Mouse (Mus musculus): Measurements from ENCODE around the gene Nrde2. TPM values are rescaled to one million over a fixed set of nuclear protein-coding genes. Genes with fewer than 3 reads are reported as not detected.

Gene Nrde2
- total RNA-seq, 2 experiments from 2014 or later = 8.4 to 11.9 TPM

DNA sequence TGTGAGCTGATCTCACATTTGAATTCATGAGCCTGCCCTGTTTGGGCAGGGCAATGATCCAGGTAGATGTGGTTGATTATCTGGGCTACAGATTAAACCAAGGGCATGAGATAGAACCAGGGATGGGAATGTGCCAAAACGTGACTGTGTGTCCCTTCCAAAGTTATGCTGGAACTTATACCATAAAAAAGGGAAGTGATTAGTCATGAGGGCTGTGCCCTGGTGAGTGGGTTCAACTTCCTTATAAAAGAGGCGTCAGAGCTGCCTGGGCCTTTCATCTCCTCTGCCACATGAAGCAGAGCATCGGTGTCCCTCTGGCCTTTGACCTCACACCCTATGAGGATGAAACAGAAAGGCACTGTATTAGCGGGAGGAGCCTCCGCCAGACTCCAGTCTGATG is 24.5 kb upstream of the Nrde2 start:
- no peak for DNase-seq
- intact Hi-C loops (cut with DNase I) = loop anchor here (2.0 to 10.0 kb wide), 2 partner anchors 15 to 541 kb away; partner anchors contain the start of gene Rps6ka5

DNA sequence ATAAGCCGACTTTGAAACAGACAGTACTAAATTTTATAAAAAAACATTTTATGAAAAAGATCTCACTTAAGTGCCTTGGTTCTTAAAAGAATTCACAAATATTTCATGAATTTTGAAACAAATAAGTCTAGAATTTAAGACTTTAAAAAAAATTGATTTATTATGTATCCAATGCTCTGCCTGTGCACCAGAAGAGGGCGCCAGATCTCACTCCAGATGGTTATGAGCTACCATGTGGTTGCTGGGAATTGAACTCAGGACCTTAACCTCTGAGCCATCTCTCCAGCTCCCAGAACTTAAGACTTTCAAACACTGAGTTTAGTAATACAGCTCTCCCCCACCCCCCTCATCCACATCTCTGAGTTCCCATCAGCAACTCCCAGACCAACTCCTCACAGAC is 23.2 kb upstream of the Nrde2 start:
- intact Hi-C loops (cut with DNase I) = loop anchor here (10.0 kb wide), 1 partner anchor 542 kb away; the partner anchor contains the start of gene Rps6ka5
- no peak for DNase-seq

- intact Hi-C loops (cut with DNase I) = loop anchor here (10.0 kb wide), 1 partner anchor 544 kb away; the partner anchor contains the start of gene Rps6ka5
- no peak for DNase-seq
These were observed 21.3 kb upstream of the Nrde2 start for GRCm38 (mm10) chr12:100180802-100181201.

DNA sequence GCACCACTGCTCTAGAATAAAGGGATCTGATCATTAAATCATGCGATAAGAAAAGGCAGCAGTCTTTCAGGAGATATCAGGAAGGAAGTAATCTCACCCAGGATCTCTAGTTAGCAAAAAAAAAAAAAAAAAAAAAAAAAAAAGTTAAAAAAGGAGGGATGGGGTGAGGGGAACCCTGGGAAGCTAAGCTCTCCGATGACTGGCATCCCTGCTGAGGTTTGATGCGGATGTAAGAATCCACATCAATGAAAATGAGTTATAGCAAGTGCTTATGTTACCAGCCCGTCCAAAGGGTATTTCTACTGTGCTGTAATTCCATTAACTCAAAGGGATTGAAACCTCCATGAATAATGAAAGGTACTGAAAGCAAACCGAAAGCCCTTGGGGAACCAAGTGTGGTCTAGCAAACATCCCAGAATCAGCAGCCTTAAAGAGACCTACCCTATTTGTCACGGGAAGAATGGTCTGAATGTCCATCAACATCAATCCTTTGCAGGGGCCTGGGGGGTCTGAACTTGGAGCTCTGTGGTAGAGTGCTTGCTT is 19.5 kb upstream of the Nrde2 start:
- DNase-seq = no peak
- intact Hi-C loops (cut with DNase I) = no loop called here

DNA sequence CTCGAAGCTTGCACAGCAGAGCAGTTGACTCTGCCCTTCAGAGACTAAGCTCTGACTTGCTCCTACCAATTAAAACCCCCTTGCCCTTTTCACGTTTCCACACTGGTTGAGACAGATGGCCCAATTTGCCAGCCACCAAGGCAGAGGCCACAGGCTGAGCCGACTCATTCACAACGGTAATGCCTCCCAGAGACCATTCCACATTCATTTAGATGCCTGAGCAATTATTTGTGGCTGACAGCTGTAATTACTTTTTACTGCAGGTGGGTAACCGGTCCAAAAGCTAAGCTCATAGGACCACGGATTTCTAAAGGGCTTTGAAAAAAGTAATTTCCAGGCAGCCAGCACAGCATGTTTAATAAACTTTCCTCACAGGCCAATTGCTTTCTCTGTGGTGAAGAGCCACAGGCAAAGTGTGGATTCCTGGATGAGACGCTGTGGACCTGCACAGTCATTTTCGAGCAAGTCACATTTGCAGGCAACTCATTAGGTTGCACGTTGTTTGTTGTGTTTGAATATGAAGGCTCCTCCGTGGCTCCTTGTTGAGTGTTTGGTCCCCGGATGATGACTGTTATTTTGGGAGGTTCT is 17.1 kb upstream of the Nrde2 start:
- no peak for DNase-seq
- intact Hi-C loops (cut with DNase I) = no loop called here

DNA sequence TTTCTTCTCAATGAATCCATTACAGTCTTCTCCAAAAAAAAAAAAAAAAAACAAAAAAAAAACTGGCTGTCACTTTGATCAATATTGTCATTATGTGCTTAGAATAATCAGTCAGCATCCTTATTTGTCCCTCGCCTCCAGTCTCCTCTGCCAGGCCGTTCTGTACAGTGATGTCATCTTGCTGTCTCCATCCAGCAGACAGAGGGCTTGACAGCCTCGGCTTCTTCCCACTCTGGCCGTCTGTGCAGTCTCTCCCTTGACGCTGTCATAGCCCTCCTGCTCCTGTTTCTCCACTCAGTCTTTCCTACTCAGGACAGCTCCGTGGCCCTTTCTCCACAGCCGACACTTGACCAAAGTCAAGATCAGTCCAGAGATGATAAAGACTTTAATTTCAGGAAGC is 13.0 kb upstream of the Nrde2 start:
- intact Hi-C loops (cut with DNase I) = no loop called here
- DNase-seq = no peak

DNA sequence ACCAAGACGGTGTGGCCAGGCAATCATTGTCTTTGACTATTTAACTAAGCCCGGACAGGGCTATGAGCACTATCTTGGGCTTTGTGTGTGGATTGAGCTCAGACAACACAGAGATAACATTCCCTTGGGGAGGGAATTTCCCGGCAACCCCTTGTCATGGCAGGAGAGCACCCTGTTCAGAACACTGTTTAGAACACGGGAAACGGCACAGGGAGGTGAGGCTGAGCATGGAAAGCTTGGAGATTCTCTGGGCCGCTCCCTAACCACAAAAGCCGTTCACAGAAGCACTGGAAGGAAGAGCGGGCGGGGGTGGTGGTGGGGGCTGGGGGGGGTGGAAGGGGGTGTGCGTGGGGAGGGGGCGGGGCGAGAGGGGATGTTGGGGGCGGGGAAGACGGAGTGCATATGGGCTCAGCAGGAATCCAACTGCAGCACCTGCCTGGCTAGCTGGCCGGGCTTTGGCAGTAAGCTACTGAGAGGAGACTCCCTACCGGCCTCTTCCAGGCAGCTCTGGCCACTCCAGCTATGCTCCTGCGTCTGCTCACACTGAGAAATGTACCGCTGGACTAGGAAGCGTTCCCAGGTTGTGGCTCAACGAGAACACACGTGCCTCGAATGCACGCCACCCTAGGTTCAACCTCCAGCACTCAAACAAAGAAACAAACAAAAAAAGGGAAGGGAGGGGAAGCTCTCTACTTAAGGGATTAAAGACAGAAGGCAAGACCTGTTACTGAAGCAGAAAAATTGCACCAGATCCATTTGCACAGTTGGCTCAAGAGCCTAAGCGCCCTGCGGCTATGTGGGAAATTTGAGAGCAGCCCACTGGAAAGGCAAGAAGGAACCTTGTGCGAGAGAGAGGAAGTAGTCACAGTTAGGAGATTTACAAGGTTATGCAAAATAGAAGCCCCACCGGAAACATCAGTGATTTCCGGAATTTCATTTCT is 8.7 kb upstream of the Nrde2 start:
- peak; percentile 27 to 34 for DNase-seq
- intact Hi-C loops (cut with DNase I) = loop anchor here (2.0 to 10.0 kb wide), 3 partner anchors 17 to 757 kb away; no protein-coding TSS in a partner anchor

GRCm38 (mm10) chr12:100167502-100167901 is 8.0 kb upstream of the Nrde2 start:
- DNase-seq = no peak
- intact Hi-C loops (cut with DNase I) = loop anchor here (10.0 kb wide), 2 partner anchors 677 to 757 kb away; no protein-coding TSS in a partner anchor

DNA sequence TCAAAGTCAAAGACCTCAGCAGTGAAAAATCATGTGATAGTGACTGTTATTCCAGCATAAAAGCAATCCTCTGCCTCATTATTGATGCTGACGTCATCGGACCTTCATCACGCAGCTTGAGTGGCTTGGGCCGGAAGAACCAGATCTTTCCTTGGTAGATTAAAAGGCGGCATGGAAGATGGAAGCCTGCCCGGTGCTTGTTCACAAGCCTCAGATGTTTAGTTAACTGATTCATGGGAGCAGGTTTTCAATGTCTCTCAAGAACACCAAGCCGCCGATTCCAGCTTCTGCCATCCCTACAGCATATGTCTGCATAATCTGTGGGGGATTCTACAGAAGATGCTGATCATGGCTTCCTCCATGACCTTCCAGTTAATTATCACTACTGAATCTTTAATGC is 7.5 kb upstream of the Nrde2 start:
- DNase-seq = no peak
- intact Hi-C loops (cut with DNase I) = loop anchor here (10.0 kb wide), 2 partner anchors 678 to 758 kb away; no protein-coding TSS in a partner anchor

DNA sequence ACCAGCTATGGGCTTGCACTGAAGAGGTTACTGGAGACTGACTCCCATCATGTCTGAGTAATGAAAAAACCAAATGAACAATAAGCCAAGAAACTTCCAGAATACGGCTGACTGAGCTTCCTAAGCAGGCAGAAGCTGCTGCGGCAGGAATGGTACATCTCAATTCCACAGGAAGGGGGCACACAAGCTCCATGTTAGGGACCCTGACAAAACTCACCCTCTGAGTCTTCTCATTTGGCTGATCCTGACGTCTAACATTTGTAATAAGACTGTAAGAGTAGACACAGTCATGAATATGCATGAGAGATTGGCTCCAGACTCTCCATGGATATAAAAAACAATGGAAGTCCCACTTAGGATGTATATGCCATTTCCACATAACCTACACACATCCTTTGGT is 6.7 kb upstream of the Nrde2 start:
- DNase-seq = peak; percentile 33 to 52
- intact Hi-C loops (cut with DNase I) = loop anchor here (10.0 kb wide), 2 partner anchors 679 to 759 kb away; no protein-coding TSS in a partner anchor

- intact Hi-C loops (cut with DNase I) = loop anchor here (10.0 kb wide), 2 partner anchors 680 to 760 kb away; no protein-coding TSS in a partner anchor
- no peak for DNase-seq
These were observed 5.6 kb upstream of the Nrde2 start for GRCm38 (mm10) chr12:100164991-100165500.

DNA sequence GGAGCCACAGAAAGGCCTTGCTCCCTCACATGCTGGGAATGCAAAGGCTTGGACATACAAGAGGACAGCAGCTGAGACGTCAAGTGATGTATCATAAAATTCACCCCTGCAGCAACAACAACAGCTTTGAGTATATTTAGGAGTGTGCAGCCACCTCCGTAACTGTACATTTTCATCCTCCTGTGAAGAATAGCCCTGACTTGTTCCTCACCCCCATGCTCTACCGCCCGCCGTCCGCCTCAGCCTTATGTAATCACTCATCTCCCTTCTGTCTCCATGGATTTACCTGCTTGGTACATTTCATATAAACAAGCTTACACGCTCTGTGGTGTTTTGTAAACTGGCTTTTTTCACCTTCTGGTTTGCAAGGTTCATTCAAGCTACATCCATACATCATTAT is 7.0 kb downstream of the Nrde2 start:
- no peak for DNase-seq
- intact Hi-C loops (cut with DNase I) = no loop called here

DNA sequence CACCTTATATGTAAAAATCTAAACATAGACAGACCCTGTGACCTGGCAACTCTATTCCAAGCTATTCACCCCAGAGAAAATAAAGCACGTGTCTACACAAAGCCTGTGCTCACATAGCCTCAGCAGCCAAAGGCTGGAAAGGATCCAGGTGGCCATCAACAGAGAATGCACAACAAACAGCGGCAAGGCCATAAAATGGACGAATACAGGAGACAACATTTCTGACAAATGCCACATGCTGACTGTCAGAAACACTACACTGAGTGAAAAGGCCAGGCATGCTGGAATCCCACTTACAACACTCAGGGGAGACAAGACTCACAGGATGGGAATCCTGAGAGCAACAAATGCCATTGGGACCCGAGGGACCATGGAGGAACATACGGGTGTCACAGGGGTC is 15.2 kb downstream of the Nrde2 start:
- no peak for DNase-seq
- intact Hi-C loops (cut with DNase I) = no loop called here

GRCm38 (mm10) chr12:100143737-100144136 is 15.7 kb downstream of the Nrde2 start:
- intact Hi-C loops (cut with DNase I) = no loop called here
- no peak for DNase-seq

GRCm38 (mm10) chr12:100142848-100143523 is 16.5 kb downstream of the Nrde2 start:
- intact Hi-C loops (cut with DNase I) = no loop called here
- no peak for DNase-seq

GRCm38 (mm10) chr12:100135117-100135516 is 24.3 kb downstream of the Nrde2 start:
- no peak for DNase-seq
- intact Hi-C loops (cut with DNase I) = no loop called here

- intact Hi-C loops (cut with DNase I) = loop anchor here (5.0 kb wide), 1 partner anchor 53 kb away; no protein-coding TSS in a partner anchor
- DNase-seq = no peak
These were observed 25.0 kb downstream of the Nrde2 start for GRCm38 (mm10) chr12:100134395-100134936.

DNA sequence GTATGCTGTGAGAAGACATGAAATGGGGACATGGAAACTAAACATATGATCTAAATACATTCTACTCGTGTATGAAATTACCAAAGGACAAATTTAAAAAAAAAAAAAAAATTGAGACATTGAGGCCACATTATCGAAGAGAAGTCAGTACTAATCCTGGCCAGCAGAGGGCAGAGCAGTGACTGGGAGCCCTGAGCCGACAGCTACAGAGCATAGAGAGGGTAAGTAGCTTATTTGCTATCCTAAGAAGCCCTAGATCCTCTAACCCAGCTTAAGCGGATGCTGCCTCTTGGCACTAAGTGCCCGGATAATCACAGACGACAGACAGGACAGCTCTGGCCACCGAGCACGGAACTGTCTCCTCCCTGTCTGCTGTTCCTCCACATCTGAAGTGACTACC is 27.8 kb downstream of the Nrde2 start:
- intact Hi-C loops (cut with DNase I) = loop anchor here (2.0 to 5.0 kb wide), 2 partner anchors 56 to 207 kb away; no protein-coding TSS in a partner anchor
- DNase-seq = peak; percentile 73 to 81

- DNase-seq = no peak
- intact Hi-C loops (cut with DNase I) = loop anchor here (2.0 to 5.0 kb wide), 2 partner anchors 56 to 208 kb away; no protein-coding TSS in a partner anchor
These were observed 28.3 kb downstream of the Nrde2 start for GRCm38 (mm10) chr12:100131167-100131566.

DNA sequence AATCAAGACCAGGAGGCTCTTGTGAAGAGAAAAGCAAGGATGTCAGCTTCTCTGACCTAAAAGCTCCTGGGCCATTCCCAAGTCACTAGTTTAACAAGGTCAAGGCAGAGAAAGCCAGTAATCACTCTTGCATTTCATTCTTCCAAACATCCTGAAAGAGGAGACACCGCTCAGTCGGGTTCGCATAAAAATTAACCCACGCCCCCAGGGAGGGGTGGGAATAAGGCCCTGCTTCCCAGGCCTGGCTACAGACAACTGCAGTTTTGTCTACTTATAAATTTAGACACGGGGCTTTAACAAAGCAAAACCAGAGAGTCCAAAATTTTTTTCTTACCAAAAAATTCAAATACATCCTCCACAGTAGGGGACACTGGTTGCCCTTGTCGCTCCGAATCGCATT is 30.5 kb downstream of the Nrde2 start:
- intact Hi-C loops (cut with DNase I) = no loop called here
- DNase-seq = no peak

Data from heart, postnatal 14 days (tissue).